Mouse (Mus musculus): ENCODE data around the gene Sfxn2.

- TF ChIP-seq POLR2A (IDR thresholded peaks at IDR 0.05; ENCODE audit: extremely low read depth, insufficient read depth, low read length) (no peak), CTCF (IDR thresholded peaks at IDR 0.05; ENCODE audit: extremely low read depth, insufficient read depth, low read length) (no peak)
Measured at GRCm38 (mm10) chr19:46629807-46630206, 56.6 kb downstream of the Sfxn2 start.

All from cortical plate, adult 2 months (tissue).